Mouse (Mus musculus): ENCODE measurements at regions not wholly inside any gene's neighbourhood (a gene's known extent, or its start where the extent isn't known, plus 50 kb on each side); places are given as distances from the start of the nearest gene placed in this dataset.

- no peak for DNase-seq (ENCODE audit: low read depth, low spot score)
These were observed 115.2 kb upstream of the Pik3r1 start for GRCm38 (mm10) chr13:101883177-101883576.

- no peak for DNase-seq (ENCODE audit: low read depth, low spot score)
These were observed 116.7 kb upstream of the Pik3r1 start for GRCm38 (mm10) chr13:101884752-101885151.

GRCm38 (mm10) chr13:101891473-101891872 lies 123.5 kb upstream of the Pik3r1 start:
- no peak for DNase-seq (ENCODE audit: low read depth, low spot score)

- DNase-seq (ENCODE audit: low read depth, low spot score) = no peak
These were observed 125.1 kb upstream of the Pik3r1 start for GRCm38 (mm10) chr13:101893035-101893600.

- DNase-seq (ENCODE audit: low read depth, low spot score) = no peak
These were observed 127.1 kb upstream of the Pik3r1 start for GRCm38 (mm10) chr13:101895161-101895560.

GRCm38 (mm10) chr13:101895686-101896085 lies 127.7 kb upstream of the Pik3r1 start:
- no peak for DNase-seq (ENCODE audit: low read depth, low spot score)

GRCm38 (mm10) chr13:101896946-101897345 lies 128.9 kb upstream of the Pik3r1 start:
- DNase-seq (ENCODE audit: low read depth, low spot score) = no peak

- no peak for DNase-seq (ENCODE audit: low read depth, low spot score)
These were observed 134.2 kb upstream of the Pik3r1 start for GRCm38 (mm10) chr13:101902213-101902612.

GRCm38 (mm10) chr13:101905909-101906676 lies 138.1 kb upstream of the Pik3r1 start:
- DNase-seq (ENCODE audit: low read depth, low spot score) = peak; percentile 62

GRCm38 (mm10) chr13:101909026-101909425 lies 141.0 kb upstream of the Pik3r1 start:
- DNase-seq (ENCODE audit: low read depth, low spot score) = no peak

- DNase-seq (ENCODE audit: low read depth, low spot score) = no peak
These were observed 142.7 kb upstream of the Pik3r1 start for GRCm38 (mm10) chr13:101910687-101911086.

- no peak for DNase-seq (ENCODE audit: low read depth, low spot score)
These were observed 146.1 kb upstream of the Pik3r1 start for GRCm38 (mm10) chr13:101914132-101914531.

GRCm38 (mm10) chr13:101914691-101915541 lies 146.9 kb upstream of the Pik3r1 start:
- no peak for DNase-seq (ENCODE audit: low read depth, low spot score)

GRCm38 (mm10) chr13:101915542-101915941 lies 147.5 kb upstream of the Pik3r1 start:
- no peak for DNase-seq (ENCODE audit: low read depth, low spot score)

- no peak for DNase-seq (ENCODE audit: low read depth, low spot score)
These were observed 148.1 kb upstream of the Pik3r1 start for GRCm38 (mm10) chr13:101915948-101916594.

GRCm38 (mm10) chr13:101916876-101917275 lies 148.9 kb upstream of the Pik3r1 start:
- no peak for DNase-seq (ENCODE audit: low read depth, low spot score)

- DNase-seq (ENCODE audit: low read depth, low spot score) = no peak
These were observed 150.2 kb upstream of the Pik3r1 start for GRCm38 (mm10) chr13:101918185-101918584.

- DNase-seq (ENCODE audit: low read depth, low spot score) = no peak
These were observed 151.2 kb upstream of the Pik3r1 start for GRCm38 (mm10) chr13:101919266-101919665.

GRCm38 (mm10) chr13:101920384-101920783 lies 152.4 kb upstream of the Pik3r1 start:
- no peak for DNase-seq (ENCODE audit: low read depth, low spot score)

- no peak for DNase-seq (ENCODE audit: low read depth, low spot score)
These were observed 156.6 kb upstream of the Pik3r1 start for GRCm38 (mm10) chr13:101924637-101925036.

GRCm38 (mm10) chr13:101931264-101931663 lies 163.2 kb upstream of the Pik3r1 start:
- no peak for DNase-seq (ENCODE audit: low read depth, low spot score)

- no peak for DNase-seq (ENCODE audit: low read depth, low spot score)
These were observed 163.9 kb upstream of the Pik3r1 start for GRCm38 (mm10) chr13:101931882-101932281.

Measured in forelimb bud, embryonic 11.5 days (tissue).